Mouse (Mus musculus): ENCODE data around the gene Foxp1. TPM values are rescaled to one million over a fixed set of nuclear protein-coding genes. Genes with fewer than 3 reads are reported as not detected.

Foxp1 gene
- polyA plus RNA-seq, 1 experiment from 2014 or later: 107 TPM

DNA sequence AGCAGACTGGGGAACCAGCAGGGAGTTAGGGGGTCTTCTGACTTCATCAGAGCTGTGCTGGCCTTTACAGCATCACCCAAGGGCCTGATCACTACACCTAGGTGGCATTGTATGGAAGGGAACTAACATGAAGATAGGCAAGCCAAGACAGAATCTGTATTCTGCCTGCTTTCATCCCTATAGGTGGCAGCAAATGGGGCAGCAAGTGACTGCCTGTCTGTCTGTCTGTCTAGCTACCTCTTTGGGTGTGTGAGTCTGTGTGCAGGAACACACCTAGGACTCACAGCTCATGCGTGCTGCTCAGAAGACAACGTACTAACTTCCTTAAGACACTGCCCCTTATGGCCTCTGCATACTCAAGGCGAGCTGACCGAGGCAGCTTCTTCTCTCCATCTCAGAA is 147.1 kb downstream of the Foxp1 start:
- H3K27me3 ChIP-seq (replicated peaks; ENCODE audit: low read depth, poor library complexity, severe bottlenecking): no peaks in the 10 kb centered on the region
- no peak overlapping the region for H3K4me3 ChIP-seq
- no peak for DNase-seq (ENCODE audit: low spot score)
- peaks cover 46% of the 10 kb centered on the region for H3K4me1 ChIP-seq
- H3K9me3 ChIP-seq: no peaks in the 10 kb centered on the region
- WGBS: 84% methylated on average over 4 of the region's 4 CpGs
- no peak overlapping the region; the same call in 1 of the 2 replicates for H3K27ac ChIP-seq (replicated peaks)
- peaks cover 10% of the 10 kb centered on the region; the same call in 1 of the 2 replicates for H3K36me3 ChIP-seq (replicated peaks)

DNA sequence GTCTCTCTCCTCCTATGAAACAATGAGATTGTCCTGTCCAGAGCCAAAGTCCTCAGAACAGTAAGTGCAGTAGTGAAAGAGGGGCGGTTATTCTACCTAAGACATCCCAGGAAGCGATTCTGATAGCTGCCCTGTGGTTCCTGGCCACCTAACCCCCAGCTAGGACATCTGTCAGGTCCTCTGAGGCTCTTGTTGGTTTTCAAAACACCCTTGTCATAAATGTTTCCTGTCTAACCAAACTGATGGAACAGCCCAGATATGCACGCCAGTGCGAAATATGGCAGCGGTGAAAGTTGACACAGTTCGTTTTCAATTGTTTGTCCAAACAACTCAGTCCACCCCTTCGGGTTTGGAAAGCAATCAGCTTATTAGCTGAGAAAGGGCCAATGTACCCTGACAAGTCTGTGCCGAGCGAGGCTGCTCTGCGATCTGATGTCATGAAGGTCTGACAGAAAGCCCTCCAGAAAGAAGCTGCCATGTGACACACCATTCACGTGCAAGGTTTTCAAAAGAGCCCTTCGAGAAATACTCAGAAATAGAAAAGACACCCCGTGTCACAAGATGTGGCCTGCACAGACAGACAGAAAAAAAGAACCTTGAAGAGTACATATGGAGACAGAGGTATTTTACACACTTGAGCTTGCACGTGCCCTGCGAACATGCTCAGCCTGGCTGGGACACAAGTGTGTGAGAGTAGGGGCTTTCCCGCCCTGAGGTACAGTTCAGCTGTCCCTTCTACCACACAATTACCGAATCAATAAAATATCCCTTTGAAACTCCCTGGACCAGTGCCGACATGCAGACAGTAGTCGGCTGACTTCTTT is 147.9 kb downstream of the Foxp1 start:
- no peaks in the 10 kb centered on the region for H3K27me3 ChIP-seq (replicated peaks; ENCODE audit: low read depth, poor library complexity, severe bottlenecking)
- H3K27ac ChIP-seq (replicated peaks): 0 out of 2 replicates have a peak overlapping the region, but pooled peaks have one; percentile 1
- no peak for DNase-seq (ENCODE audit: low spot score)
- 0 out of 2 replicates have a peak, but pooled peaks cover 10% of the 10 kb centered on the region for H3K36me3 ChIP-seq (replicated peaks)
- H3K4me1 ChIP-seq: peaks cover 48% of the 10 kb centered on the region
- 78% methylated on average over 19 of the region's 19 CpGs for WGBS
- no peak overlapping the region for H3K4me3 ChIP-seq
- H3K9me3 ChIP-seq: no peaks in the 10 kb centered on the region

DNA sequence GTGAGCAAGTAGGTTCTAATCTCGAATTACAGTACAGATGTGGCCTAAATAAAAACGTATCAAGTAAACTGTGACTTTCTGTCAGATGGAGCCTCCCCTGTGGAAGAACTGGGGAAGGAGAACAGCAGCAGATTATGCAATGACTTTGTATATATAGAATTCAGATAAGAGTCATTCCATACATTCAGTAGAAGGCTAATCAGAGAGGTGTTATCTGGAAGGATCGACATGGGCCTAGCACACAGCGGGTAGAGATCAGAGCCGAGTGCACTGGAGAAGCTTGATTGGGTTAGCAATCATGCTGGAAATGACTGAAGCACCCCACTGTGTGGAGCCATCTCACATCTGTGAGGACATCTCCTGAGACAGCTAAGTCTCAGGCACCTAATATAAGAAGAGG is 150.1 kb downstream of the Foxp1 start:
- H3K27ac ChIP-seq (replicated peaks): no peak overlapping the region
- 87% methylated on average over 5 of the region's 5 CpGs for WGBS
- no peak for DNase-seq (ENCODE audit: low spot score)
- no peak overlapping the region for H3K4me3 ChIP-seq
- H3K4me1 ChIP-seq: peaks cover 34% of the 10 kb centered on the region
- 0 out of 2 replicates have a peak, but pooled peaks cover 10% of the 10 kb centered on the region for H3K36me3 ChIP-seq (replicated peaks)
- H3K27me3 ChIP-seq (replicated peaks; ENCODE audit: low read depth, poor library complexity, severe bottlenecking): no peaks in the 10 kb centered on the region
- no peaks in the 10 kb centered on the region for H3K9me3 ChIP-seq

DNA sequence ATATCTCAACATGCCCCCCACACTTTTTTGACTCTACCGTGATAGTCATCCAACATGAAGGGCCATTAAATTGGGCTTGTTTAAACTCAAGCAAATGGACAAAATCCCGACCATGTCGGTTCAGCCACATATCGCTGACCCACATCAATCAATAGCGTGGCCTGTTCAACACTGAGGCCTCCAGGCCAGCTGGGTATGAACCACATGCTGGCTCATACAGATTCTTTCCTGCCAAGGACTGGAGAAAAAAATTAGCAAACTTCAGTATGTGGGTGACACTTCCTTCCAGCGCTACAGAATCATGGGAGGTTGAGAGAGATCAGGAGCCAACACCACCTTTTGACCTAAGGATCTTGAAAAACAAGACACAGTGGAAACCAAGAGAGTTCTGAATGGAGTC is 150.5 kb downstream of the Foxp1 start:
- 0 out of 2 replicates have a peak, but pooled peaks cover 10% of the 10 kb centered on the region for H3K36me3 ChIP-seq (replicated peaks)
- H3K27me3 ChIP-seq (replicated peaks; ENCODE audit: low read depth, poor library complexity, severe bottlenecking): no peaks in the 10 kb centered on the region
- H3K9me3 ChIP-seq: no peaks in the 10 kb centered on the region
- no peak overlapping the region for H3K4me3 ChIP-seq
- 88% methylated on average over 6 of the region's 6 CpGs for WGBS
- H3K4me1 ChIP-seq: peaks cover 30% of the 10 kb centered on the region
- DNase-seq (ENCODE audit: low spot score): no peak
- no peak overlapping the region for H3K27ac ChIP-seq (replicated peaks)

DNA sequence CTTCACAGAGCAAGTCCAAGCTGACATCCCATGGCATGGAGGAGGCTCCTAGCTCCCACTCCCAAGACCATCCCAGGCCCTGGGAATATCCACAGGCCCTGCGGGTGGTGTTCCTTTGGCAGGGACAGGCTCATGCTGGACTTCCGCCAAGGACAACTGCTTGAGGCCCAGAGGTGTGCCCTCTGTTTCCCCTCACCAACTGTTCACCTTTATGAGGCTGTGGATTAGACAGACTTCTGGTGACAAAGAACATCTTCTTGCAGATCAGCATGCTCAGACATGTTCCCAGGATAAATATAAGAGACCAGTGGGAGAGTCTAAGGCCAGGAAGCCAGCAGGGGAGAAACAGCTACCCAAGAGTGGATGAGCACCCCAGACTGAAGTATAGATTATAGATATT is 152.6 kb downstream of the Foxp1 start:
- peaks cover 12% of the 10 kb centered on the region for H3K4me1 ChIP-seq
- 95% methylated on average over 2 of the region's 2 CpGs for WGBS
- H3K4me3 ChIP-seq: no peak overlapping the region
- H3K27me3 ChIP-seq (replicated peaks; ENCODE audit: low read depth, poor library complexity, severe bottlenecking): no peaks in the 10 kb centered on the region
- H3K36me3 ChIP-seq (replicated peaks): 0 out of 2 replicates have a peak, but pooled peaks cover 10% of the 10 kb centered on the region
- DNase-seq (ENCODE audit: low spot score): no peak
- no peak overlapping the region for H3K27ac ChIP-seq (replicated peaks)
- no peaks in the 10 kb centered on the region for H3K9me3 ChIP-seq

DNA sequence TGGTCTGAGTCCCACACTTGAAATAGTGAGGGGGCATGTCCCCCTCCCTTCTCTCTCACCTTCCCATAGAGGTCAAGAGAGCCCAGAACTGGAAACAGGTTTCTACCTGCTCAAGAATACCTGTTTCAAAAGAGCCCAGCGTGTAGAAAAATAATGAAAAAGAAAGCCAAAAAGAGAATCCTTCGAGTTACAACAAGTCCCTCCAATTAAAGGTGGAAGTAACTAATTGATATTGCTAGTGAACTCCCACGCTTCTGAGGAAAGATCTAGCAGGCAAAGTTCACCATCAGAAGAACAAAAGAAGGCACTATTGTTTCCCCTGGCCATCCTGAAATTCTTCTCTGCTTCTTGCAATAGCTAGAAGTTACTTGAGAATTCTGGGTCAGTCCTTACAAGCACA is 153.4 kb downstream of the Foxp1 start:
- 85% methylated on average over 3 of the region's 3 CpGs for WGBS
- Histone ChIP-seq H3K9me3 (no peaks in the 10 kb centered on the region), H3K36me3 (replicated peaks) (0 out of 2 replicates have a peak, but pooled peaks cover 10% of the 10 kb centered on the region), H3K4me3 (no peak overlapping the region), H3K27ac (replicated peaks) (no peak overlapping the region), H3K4me1 (peaks cover 5% of the 10 kb centered on the region), H3K27me3 (replicated peaks; ENCODE audit: low read depth, poor library complexity, severe bottlenecking) (no peaks in the 10 kb centered on the region)
- DNase-seq (ENCODE audit: low spot score): no peak

DNA sequence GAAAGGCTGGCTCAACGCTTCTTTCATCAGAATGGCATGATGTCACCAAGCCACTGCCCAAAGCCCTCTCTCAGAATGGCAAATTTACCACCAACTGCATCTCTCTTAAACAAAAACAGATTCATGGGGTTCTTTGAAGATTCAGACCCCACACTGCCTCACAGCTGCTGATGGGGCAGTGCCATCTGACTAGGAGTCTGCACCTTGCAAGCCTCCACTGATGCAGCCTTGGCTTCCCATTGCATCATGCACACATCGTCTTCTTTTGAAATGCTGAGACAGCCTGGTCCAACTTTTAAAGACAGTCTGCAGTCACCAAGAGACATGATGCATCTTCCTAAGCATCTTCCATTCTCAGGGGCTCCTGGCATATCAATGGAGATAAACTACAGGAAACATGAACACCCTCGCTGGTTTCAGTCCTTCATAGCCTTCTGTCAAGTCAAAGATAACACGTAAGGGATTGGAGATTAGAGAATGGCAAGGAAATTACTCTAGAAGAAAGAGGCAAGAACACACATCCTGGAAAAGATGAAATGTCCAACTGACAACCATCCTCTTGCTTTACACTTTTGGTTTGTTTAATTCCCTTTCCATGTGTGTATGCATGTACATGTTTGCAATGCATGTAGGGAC is 154.3 kb downstream of the Foxp1 start:
- Histone ChIP-seq H3K27me3 (replicated peaks; ENCODE audit: low read depth, poor library complexity, severe bottlenecking) (no peaks in the 10 kb centered on the region), H3K36me3 (replicated peaks) (0 out of 2 replicates have a peak, but pooled peaks cover 8% of the 10 kb centered on the region), H3K4me3 (no peak overlapping the region), H3K9me3 (no peaks in the 10 kb centered on the region), H3K27ac (replicated peaks) (no peak overlapping the region), H3K4me1 (peaks cover 3% of the 10 kb centered on the region; the same call in 1 of the 2 replicates)
- WGBS: 85% methylated on average over 4 of the region's 4 CpGs
- DNase-seq (ENCODE audit: low spot score): no peak

DNA sequence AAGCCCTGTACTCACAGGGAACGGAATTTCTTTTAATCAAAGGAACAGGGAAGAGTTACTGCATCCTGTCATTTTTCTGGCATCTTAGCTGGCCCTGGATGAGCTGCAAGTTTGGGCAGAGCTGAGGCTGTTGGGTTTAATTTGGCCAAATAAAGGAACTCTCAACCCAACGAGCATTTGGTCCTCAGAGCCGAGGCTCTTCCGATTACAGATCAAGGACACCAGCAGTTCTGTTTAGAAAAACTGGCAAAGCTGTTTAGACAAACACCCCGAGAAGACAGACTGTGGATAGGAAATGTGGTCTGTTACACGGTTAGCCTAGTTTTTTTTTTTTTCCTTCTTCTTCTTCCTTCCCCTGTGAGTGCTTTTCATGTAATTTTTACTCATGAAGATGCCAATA is 158.0 kb downstream of the Foxp1 start:
- no peak overlapping the region for H3K4me3 ChIP-seq
- no peaks in the 10 kb centered on the region for H3K9me3 ChIP-seq
- H3K27ac ChIP-seq (replicated peaks): no peak overlapping the region
- DNase-seq (ENCODE audit: low spot score): no peak
- 78% methylated on average over 6 of the region's 6 CpGs for WGBS
- no peaks in the 10 kb centered on the region for H3K36me3 ChIP-seq (replicated peaks)
- no peaks in the 10 kb centered on the region for H3K4me1 ChIP-seq
- H3K27me3 ChIP-seq (replicated peaks; ENCODE audit: low read depth, poor library complexity, severe bottlenecking): no peaks in the 10 kb centered on the region

DNA sequence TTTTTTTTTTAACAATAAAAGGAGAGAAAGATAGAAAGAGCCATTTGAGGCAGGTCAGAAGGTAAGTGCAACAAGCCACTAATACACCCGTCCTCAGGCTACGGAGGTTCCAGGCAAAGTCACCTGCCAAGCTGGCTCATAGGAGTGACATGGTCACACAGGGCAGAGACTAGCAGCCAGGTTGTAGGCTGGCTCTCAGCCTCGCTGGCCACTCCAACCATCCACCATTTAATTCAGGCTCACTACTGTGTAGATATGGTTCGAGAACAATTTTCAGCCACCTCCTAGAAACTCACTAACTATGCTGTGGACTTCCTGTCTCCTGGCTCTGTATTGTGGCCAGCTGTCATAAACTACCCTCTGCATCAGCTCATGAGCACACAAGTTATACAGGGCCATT is 161.9 kb downstream of the Foxp1 start:
- WGBS: 89% methylated on average over 4 of the region's 4 CpGs
- Histone ChIP-seq H3K36me3 (replicated peaks) (no peaks in the 10 kb centered on the region), H3K27me3 (replicated peaks; ENCODE audit: low read depth, poor library complexity, severe bottlenecking) (no peaks in the 10 kb centered on the region), H3K4me1 (no peaks in the 10 kb centered on the region), H3K4me3 (no peak overlapping the region), H3K27ac (replicated peaks) (no peak overlapping the region), H3K9me3 (no peaks in the 10 kb centered on the region)
- no peak for DNase-seq (ENCODE audit: low spot score)

DNA sequence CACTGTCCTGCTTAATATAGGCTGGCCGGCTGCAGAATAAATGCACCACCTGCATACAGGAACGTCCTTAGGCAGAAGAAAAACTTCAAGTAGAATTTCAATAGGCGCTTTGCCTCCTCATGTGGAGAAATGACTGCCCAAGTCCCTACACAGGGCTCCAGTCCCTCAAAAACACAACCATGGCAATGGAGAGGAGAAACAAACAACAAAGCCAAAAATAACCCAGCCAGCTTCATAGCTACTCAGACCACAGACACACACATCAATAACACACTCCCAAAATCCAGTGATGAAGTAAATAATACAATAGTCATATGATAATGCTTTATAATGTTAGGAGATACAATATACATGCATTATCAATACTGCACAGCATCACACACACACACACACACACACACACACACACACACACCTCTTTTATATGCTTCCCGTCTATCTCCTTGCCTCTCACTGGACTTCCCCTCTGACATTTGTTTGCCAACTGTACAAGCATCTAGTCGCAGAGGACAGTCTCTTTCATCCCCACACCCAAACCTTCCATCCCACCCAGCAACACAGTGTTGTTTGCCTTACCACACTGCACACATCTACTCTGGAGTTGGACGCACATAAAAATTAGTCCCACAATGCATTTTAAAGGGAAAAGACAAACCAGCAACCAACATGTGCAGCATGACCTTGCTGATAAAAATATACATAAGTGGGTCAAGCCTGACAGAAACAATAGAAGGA is 162.6 kb downstream of the Foxp1 start:
- Histone ChIP-seq H3K36me3 (replicated peaks) (no peaks in the 10 kb centered on the region), H3K4me1 (no peaks in the 10 kb centered on the region; the same call in 1 of the 2 replicates), H3K9me3 (no peaks in the 10 kb centered on the region), H3K27ac (replicated peaks) (no peak overlapping the region), H3K4me3 (no peak overlapping the region), H3K27me3 (replicated peaks; ENCODE audit: low read depth, poor library complexity, severe bottlenecking) (no peaks in the 10 kb centered on the region)
- no peak for DNase-seq (ENCODE audit: low spot score)
- WGBS: 91% methylated on average over 6 of the region's 6 CpGs

DNA sequence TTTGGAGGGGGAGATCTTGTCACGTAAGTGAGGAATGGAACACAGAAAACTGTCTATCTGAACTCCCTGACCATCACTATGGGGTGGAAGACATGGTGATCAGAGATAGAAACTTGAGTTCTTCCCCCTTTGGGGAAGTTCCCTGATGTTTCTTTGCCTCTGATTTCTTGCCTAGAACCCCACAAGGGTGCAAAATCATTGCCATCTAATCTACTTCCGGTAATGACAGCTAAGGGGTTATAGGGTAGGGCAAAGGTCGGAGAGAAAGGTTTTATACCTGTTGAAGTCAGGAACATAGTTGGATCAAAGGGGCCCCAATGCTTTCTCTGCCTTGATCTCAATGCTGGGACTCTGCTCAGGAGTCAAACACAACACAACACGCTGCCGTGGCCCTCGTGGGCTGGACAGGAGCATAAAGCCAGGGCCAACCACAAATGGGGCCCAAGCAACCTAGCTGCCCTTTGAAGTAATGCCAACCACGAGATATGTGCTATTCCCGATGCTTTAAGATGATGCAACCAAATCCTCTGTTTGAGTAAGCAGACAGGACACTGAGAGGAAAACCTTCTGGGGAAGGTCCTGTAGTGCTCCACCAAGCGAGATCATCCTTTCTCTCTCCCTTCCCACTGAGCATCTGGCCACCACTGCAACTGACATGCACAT is 163.4 kb downstream of the Foxp1 start:
- 88% methylated on average over 9 of the region's 9 CpGs for WGBS
- Histone ChIP-seq H3K4me1 (peaks cover 8% of the 10 kb centered on the region; the same call in 1 of the 2 replicates), H3K36me3 (replicated peaks) (no peaks in the 10 kb centered on the region), H3K27ac (replicated peaks) (no peak overlapping the region), H3K27me3 (replicated peaks; ENCODE audit: low read depth, poor library complexity, severe bottlenecking) (no peaks in the 10 kb centered on the region), H3K4me3 (no peak overlapping the region), H3K9me3 (no peaks in the 10 kb centered on the region)
- DNase-seq (ENCODE audit: low spot score): no peak

DNA sequence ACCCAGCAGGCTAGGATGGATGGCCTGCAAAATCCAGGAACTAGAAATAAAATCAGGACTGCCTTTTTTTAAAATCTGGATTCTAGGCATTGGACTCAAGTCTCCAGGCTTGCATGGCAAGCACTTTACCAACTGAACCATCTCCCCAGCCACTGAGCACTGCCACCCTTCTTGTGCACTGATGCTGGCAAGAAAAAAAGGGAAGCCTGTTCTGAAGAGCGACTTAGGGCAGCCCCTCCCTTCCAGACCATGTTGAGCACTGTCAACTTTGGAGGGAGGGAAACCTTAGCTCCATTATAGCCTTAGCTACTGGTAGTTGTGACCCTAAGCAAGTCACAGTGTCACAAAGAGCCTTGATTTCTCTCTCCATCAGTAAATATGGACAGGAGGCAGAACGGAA is 164.6 kb downstream of the Foxp1 start:
- Histone ChIP-seq H3K27me3 (replicated peaks; ENCODE audit: low read depth, poor library complexity, severe bottlenecking) (no peaks in the 10 kb centered on the region), H3K4me3 (no peak overlapping the region), H3K4me1 (peaks cover 11% of the 10 kb centered on the region; the same call in 1 of the 2 replicates), H3K36me3 (replicated peaks) (no peaks in the 10 kb centered on the region), H3K27ac (replicated peaks) (no peak overlapping the region), H3K9me3 (no peaks in the 10 kb centered on the region)
- DNase-seq (ENCODE audit: low spot score): no peak
- 89% methylated on average over 2 of the region's 2 CpGs for WGBS

All from embryonic facial prominence, embryonic 10.5 days (tissue).